Comparison of ENCODE assay signal across 12 mouse cellular contexts in the genomic region with DNA sequence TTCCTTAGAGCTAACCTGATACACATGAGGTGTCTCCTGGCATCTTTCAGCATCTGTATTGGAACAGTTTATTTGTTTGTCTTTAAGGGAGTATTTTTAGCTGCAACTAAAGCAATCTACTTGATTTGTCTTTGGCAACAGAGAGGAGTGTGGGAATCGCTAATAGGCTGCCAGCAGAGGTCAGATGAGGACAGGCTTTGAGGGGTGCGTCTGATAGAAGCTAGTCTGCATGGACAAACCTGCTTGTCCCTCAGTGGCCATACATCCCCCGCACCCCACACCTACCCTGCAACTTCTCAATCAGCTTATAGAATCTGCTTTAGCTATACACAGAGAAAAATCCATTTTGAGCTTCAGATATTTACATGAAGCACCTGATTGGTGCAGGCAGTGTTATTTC.
DNase-seq lines count a peak whose midpoint lies in the region; ATAC-seq and TF ChIP-seq lines count a peak whose summit lies in the region.
"Had no signal": no experiment of that assay in that cellular context is flagged by ENCODE, and none has a peak within 500 bp of the region (broad histone marks: within the 10 kb centered on the region; RNA-seq: fewer than 3 reads in every experiment).

No protein-coding gene starts in this region.

- no peaks in the 10 kb centered on the region for H3K36me3 ChIP-seq in kidney, postnatal 0 days (ENCODE audit: insufficient read depth, low read length)
- H3K36me3 ChIP-seq: stomach, embryonic 15.5 days had no signal

- WGBS in kidney, postnatal 0 days, result 39% methylated on average over 3 of the region's 3 CpGs

- no peak overlapping the region for H3K9ac ChIP-seq in kidney, postnatal 0 days (ENCODE audit: low read depth, low read length)
- H3K9ac ChIP-seq: stomach, embryonic 15.5 days had no signal

- no peaks in the 10 kb centered on the region for H3K27me3 ChIP-seq in kidney, postnatal 0 days (ENCODE audit: insufficient read depth, low read length)
- H3K27me3 ChIP-seq: stomach, embryonic 15.5 days had no signal

- ATAC-seq in kidney, postnatal 0 days (replicated peaks; ENCODE audit: low FRiP score, low read depth), result no peak
- ATAC-seq in megakaryocyte, adult 5-6 weeks (ENCODE audit: poor library complexity, severe bottlenecking), result no peak

- DNase-seq in cerebellum, postnatal 10 days, result peak; percentile 73
- no peak for DNase-seq in cerebellum, adult 8-10 months
- peak; percentile 6 for DNase-seq in kidney, postnatal 0 days (ENCODE audit: low spot score)
- DNase-seq in kidney, postnatal 25 days, result no peak
- peak; percentile 9 for DNase-seq in ovary, postnatal 14 days (ENCODE audit: low spot score)
- no peak for DNase-seq in ovary, postnatal 10 days (ENCODE audit: low spot score)
- peak; percentile 25 for DNase-seq in heart, postnatal 4 days
- DNase-seq: B cell, adult 2 months had no signal

- no peak overlapping the region for H3K4me2 ChIP-seq in kidney, postnatal 0 days (ENCODE audit: low read length)
- H3K4me2 ChIP-seq: stomach, embryonic 15.5 days had no signal

- no peaks in the 10 kb centered on the region for H3K4me1 ChIP-seq in kidney, postnatal 0 days (replicated peaks; ENCODE audit: insufficient read depth, low read length)
- H3K4me1 ChIP-seq: stomach, embryonic 15.5 days had no signal

- no peak overlapping the region for H3K4me3 ChIP-seq in kidney, postnatal 0 days (replicated peaks; ENCODE audit: low read depth, low read length)
- H3K4me3 ChIP-seq: erythroblast, embryonic 14.5 days; stomach, embryonic 15.5 days had no signal

- TF ChIP-seq CTCF in kidney, postnatal 0 days (IDR thresholded peaks at IDR 0.05; ENCODE audit: low read depth), result peak; percentile 55

- H3K27ac ChIP-seq in kidney, postnatal 0 days, result no peak overlapping the region
- H3K27ac ChIP-seq: macrophage; stomach, embryonic 15.5 days had no signal

- H3K9me3 ChIP-seq in kidney, postnatal 0 days (replicated peaks; ENCODE audit: low read length), result no peaks in the 10 kb centered on the region
- H3K9me3 ChIP-seq: stomach, embryonic 15.5 days had no signal

Comparison
In these comparisons a context has a peak if more than half of its experiments do, and no peak if none do; other contexts are left out.
1. DNase-seq: peak in cerebellum, postnatal 10 days (2 of 2), kidney, postnatal 0 days (single experiment), ovary, postnatal 14 days (single experiment) and heart, postnatal 4 days (single experiment); none in cerebellum, adult 8-10 months (single experiment), kidney, postnatal 25 days (0 of 2) and ovary, postnatal 10 days (single experiment).